Mouse (Mus musculus) c-Kit-positive CD71-positive TER-119-negative erythroid progenitor cells, embryonic 14.5 days (primary cell): Measurements from ENCODE around the gene Eif4a3.

Experiments used
- DNase-seq: peaks from one replicate; pipeline ENCODE4 v3.0.0-alpha.2; 2013; ENCODE audit warnings: low read depth

Gene Eif4a3

GRCm38 (mm10) chr11:119299391-119300245 lies at the start of gene Eif4a3:
Gene Eif4a3 (minus strand): TSS chr11:119300089.
- DNase-seq = peak; percentile 93

- no peak for DNase-seq
These were observed 47.2 kb upstream of the Eif4a3 start for GRCm38 (mm10) chr11:119347125-119347524.

- DNase-seq = no peak
These were observed 45.0 kb upstream of the Eif4a3 start for GRCm38 (mm10) chr11:119344865-119345264.

- no peak for DNase-seq
These were observed 44.3 kb upstream of the Eif4a3 start for GRCm38 (mm10) chr11:119344178-119344577.

- peak; percentile 71 for DNase-seq
These were observed 39.7 kb upstream of the Eif4a3 start for GRCm38 (mm10) chr11:119339637-119340036.

- DNase-seq = no peak
These were observed 39.3 kb upstream of the Eif4a3 start for GRCm38 (mm10) chr11:119339179-119339578.

GRCm38 (mm10) chr11:119338271-119339059 lies 38.6 kb upstream of the Eif4a3 start:
- no peak for DNase-seq

GRCm38 (mm10) chr11:119331970-119332369 lies 32.1 kb upstream of the Eif4a3 start:
- DNase-seq = no peak

GRCm38 (mm10) chr11:119330592-119330991 lies 30.7 kb upstream of the Eif4a3 start:
- no peak for DNase-seq

- DNase-seq = no peak
These were observed 25.2 kb upstream of the Eif4a3 start for GRCm38 (mm10) chr11:119325068-119325467.

- no peak for DNase-seq
These were observed 22.6 kb upstream of the Eif4a3 start for GRCm38 (mm10) chr11:119322521-119322920.

- no peak for DNase-seq
These were observed 16.8 kb upstream of the Eif4a3 start for GRCm38 (mm10) chr11:119316720-119317119.

GRCm38 (mm10) chr11:119314252-119314936 lies 14.5 kb upstream of the Eif4a3 start:
- DNase-seq = no peak

- DNase-seq = no peak
These were observed 10.7 kb upstream of the Eif4a3 start for GRCm38 (mm10) chr11:119310621-119311020.

- DNase-seq = no peak
These were observed 8.0 kb upstream of the Eif4a3 start for GRCm38 (mm10) chr11:119307916-119308315.

- DNase-seq = no peak
These were observed 7.7 kb upstream of the Eif4a3 start, which contains the start of gene Card14 for GRCm38 (mm10) chr11:119307658-119307867. Gene Card14 (plus strand): TSS chr11:119307768.

- no peak for DNase-seq
These were observed 7.1 kb upstream of the Eif4a3 start for GRCm38 (mm10) chr11:119306762-119307657.

- DNase-seq = peak; percentile 40
These were observed 5.2 kb upstream of the Eif4a3 start for GRCm38 (mm10) chr11:119304904-119305712.

GRCm38 (mm10) chr11:119300986-119301385 lies 1.1 kb upstream of the Eif4a3 start:
- DNase-seq = no peak

GRCm38 (mm10) chr11:119300246-119300935 lies 502 bp upstream of the Eif4a3 start:
- DNase-seq = no peak
